Mouse (Mus musculus) adipocyte (in vitro differentiated cells): Measurements from ENCODE around the gene Kcnk12.

ENCODE experiments used
- DNase-seq: peaks from one replicate; pipeline ENCODE4 v3.0.0-alpha.2; 2016; ENCODE audit warnings: low spot score

Kcnk12 gene

DNA sequence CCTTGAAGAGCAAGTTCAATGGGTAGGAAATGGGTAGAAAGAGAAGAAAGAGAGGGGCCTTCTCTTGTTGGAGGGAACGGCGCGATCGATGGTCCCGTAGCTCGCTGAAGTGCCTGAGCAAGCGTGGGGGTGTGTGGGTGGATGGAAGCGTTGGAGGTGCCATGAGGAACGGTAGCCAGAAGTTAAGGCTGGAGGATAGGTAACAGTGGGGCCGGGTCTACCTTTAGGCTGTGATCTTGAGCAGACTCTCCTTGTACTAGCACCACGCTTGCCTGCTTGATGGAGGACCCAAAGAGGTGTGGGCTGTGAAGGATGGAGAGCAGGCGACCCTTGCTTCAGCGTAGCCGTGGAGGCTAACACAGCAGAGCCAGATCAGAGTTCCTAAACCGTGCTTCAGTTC lies 12.1 kb downstream of the Kcnk12 start:
- DNase-seq, result no peak

- no peak for DNase-seq
These were observed 12.9 kb downstream of the Kcnk12 start for GRCm38 (mm10) chr17:87784911-87785310.

GRCm38 (mm10) chr17:87784141-87784831 lies 13.5 kb downstream of the Kcnk12 start:
- no peak for DNase-seq

- DNase-seq, result no peak
These were observed 16.6 kb downstream of the Kcnk12 start for GRCm38 (mm10) chr17:87781244-87781643.

GRCm38 (mm10) chr17:87780164-87780563 lies 17.6 kb downstream of the Kcnk12 start:
- DNase-seq, result peak; percentile 67

DNA sequence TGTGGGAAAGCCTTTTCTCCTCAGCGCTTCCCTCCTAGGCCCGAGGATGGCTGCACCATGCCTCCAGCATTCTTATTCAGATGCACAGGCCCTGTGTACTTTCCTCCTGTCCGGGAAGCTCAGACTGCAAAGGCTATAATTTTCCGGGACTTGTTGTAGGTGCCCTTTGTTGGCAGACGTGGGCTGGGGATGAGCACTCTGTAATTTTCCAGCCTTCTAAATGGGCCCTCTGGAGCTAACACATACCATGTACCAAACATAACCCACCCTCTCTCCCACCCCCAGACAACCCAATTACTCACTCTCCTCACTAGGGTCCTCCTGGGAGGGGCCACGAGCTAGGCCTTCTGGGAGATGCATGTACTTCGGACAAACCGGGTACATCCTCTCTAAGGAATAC lies 22.8 kb downstream of the Kcnk12 start:
- DNase-seq, result no peak

DNA sequence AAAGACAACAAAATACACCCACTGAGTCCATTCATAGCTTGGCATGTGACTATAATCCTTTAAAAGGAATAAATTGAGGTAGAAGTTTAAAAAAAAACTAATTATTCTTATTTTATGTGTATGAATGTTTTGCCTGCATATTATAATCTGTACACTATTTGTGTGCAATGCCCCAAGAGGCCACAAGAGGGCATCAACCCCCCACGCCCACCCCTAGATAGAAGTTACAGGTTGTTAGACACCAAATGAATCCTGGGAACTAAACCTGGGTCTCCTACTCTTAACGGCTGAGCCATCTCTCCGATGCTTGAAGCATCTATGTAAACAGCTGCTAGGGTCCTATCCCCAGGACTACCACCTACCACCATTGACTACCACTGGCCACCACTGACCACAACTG lies 24.6 kb downstream of the Kcnk12 start:
- no peak for DNase-seq

GRCm38 (mm10) chr17:87770766-87771165 lies 27.0 kb downstream of the Kcnk12 start:
- DNase-seq, result peak; percentile 34

DNA sequence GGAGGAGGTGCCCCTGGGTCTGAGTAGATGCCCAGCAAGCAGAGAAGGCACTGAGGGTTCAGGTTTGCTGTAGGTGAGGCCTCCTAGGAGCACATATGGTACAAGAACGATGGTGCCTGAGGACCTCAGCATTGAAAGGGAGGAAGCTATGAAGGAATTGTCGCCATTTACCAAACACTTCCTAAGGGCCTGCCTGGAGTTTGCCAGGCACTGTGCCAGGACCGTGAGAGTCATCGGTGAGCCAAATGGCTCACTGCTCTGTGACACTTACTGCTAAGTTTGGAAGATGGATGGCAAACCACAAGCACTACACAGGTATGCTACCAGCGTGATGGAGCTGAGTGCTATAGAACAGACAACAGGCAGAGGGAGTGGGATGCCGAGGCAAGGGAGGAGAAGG lies 30.9 kb downstream of the Kcnk12 start:
- DNase-seq, result no peak

- DNase-seq, result no peak
These were observed 32.8 kb downstream of the Kcnk12 start for GRCm38 (mm10) chr17:87765031-87765430.

DNA sequence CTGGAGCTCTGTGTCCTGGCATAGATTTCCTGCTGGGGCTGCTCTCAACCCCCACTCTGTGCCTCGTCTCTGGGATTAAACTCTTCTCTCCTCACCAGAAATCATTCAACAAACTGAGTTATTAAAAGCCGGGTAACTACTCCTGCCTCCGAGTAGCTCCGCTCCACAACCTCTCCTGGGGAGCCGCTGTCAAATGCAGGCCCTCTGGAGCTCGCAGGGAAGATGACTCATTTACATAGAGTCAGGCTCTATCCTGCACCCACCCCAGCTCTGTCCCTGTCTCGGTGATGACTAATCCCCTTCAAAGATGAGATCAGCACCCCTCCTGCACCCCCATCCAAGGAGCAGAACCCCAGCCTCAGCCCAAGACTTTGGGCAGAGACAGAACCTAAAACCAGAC lies 34.6 kb downstream of the Kcnk12 start:
- DNase-seq, result no peak

DNA sequence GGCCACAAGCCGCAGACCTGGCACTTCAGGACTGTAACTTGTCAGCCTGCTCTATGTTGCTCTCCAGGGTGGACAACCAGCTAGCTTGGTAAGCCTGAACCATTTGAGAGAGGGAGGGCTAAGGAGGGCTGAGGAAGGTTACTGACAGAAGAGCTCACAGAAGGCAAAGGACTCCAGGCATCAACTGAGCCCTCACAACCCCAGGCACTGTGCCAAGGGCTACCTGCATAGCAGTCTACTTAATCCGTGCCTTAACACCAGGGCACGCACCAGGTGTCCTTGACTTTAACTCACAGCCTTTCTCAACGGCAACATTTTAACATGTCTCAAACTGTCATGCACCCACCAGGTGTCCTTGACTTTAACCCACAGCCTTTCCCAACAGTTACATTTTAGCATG lies 37.5 kb downstream of the Kcnk12 start:
- no peak for DNase-seq

GRCm38 (mm10) chr17:87745926-87746888 lies 51.6 kb downstream of the Kcnk12 start:
- DNase-seq, result no peak

DNA sequence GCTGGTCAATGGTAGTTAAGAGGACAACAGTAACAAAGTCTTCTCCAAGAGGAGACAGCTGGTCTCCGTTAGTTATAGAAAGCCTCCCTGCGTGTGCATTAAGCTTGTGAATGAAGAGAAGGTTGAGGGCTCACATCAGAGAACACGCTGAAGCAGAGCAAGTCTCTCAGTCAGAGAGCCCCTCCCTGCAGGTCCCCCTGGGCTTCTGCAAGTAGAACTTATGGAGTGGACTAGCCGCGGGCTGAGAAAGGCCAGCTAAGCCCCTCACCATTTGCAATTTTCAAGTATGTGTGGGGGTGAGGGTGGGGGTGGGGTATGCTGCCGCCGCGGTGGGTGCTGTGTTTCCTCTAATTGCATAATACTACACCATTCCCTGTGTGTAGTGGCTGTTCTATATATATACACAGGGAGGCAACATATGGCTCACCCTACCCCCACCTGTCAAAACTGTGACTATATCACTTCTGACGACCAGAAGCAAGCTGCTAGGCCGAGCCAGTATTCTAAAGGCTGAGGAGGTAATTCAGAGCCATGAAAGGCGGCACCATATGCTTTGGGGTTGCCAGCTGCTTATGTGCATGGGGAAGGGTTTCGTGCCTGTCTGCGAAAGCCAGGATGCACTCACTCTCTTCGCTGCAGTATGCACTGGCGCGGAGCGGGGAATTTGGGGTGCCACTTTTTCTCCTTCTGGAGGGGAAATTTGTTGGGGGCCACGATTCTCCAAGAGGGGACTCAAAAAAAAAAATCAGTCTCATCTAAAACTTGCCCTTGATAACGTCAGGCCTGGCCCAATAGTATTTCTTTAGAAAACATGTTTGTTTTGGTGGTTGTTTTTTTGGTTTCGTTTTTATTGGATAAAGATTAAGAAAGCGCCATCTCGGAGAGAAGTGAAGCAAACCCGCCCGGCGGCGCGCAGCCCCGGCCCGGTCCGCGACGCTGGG lies 52.5 kb downstream of the Kcnk12 start:
- DNase-seq, result no peak

DNA sequence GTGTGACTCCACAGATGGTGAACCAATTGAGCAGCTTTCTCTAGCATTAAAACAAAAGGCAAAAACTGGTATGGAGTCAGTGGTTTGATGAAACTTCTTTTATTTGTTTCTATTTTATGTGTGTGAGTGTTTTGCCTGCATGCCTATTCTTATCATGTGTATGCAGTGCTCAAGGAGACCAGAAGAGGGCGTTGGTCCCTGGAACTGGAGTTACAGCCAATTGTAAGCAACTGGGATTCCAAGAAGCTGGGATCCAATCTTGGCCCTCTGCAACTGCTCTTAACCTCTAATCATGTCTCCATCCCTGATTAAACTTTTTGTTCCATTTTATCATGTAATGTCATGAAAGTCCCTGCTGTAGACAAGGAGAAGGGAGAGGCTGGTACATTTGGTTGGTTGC lies 58.0 kb downstream of the Kcnk12 start:
- DNase-seq, result no peak

DNA sequence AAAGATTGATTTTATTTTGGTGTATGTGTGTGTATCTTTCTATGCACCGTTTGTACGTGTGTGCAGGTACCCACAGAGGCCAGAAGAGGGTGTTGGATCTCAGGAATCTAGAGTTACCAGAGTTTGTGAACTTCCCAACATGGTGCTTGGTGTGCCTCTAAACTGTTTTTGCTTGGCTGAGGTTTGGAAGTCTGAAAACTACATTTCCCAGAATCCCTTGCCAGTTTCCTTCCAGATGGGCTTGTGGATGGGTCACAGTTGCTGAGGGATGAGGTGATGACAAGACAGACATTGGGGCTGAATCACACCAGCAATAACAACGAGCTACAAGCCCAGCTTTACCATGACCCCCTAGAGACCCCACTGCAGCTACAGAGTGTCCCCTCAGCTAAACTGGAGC lies 60.6 kb downstream of the Kcnk12 start:
- no peak for DNase-seq

GRCm38 (mm10) chr17:87734471-87734870 lies 63.3 kb downstream of the Kcnk12 start:
- DNase-seq, result no peak

DNA sequence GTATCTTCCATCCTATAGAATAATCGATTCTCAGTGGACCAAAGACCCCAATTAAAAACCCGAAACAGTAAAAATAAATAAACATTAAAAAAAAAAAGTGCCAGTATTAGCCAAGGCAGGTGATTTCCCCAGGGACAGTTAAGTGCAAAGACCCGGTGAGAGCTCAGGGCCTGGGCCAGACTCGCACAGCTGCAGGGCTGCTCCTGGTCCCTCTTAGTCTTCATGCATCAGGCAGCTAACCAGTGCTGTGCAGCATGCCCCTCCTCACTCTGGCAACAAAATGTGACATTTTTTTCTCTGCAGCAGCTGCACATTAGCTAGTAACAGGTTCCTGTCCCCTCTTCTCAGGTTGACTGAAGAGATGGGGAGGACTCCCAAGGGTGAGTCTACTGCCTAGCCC lies 65.8 kb downstream of the Kcnk12 start:
- DNase-seq, result no peak

GRCm38 (mm10) chr17:87726489-87727356 lies 71.1 kb downstream of the Kcnk12 start:
- DNase-seq, result no peak

DNA sequence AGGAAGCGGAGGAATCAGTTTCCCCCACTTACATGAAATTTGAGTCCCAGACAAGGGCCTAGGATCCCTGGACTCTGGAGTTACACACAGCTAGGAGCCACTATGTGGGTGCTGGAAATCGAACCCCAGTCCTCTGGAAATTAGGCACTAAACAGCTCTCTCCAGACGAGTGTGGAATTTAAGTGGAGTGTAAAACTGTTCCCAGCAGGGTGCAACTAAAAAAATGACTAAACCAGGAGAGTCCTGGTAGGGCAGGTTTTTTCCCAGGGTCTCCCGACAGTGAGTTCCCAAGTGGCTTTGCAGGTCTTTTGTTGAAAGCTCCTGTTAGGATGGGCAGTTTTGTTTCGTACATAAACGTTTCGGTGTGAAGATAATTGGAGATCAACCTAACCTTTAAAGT lies 73.1 kb downstream of the Kcnk12 start:
- no peak for DNase-seq

GRCm38 (mm10) chr17:87700101-87700500 lies 97.7 kb downstream of the Kcnk12 start:
- no peak for DNase-seq
